Mouse (Mus musculus) heart, embryonic 12.5 days (tissue): Measurements from ENCODE around the gene Rasal3. TPM values are rescaled to one million over a fixed set of nuclear protein-coding genes. Genes with fewer than 3 reads are reported as not detected.
A peak's percentile ranks its signal among the peaks of the same experiment; 100 is the strongest.

Experiments
- ATAC-seq: fragments of 200-750 bp; cut with Nextera tagmentation; 2 replicates; pipeline ENCODE4 v1.8.0; 2017; ENCODE audit warnings: moderate TSS enrichment, moderate library complexity; ENCODE audit not compliant: insufficient number of reproducible peaks, low FRiP score
- H3K27ac ChIP-seq: fragments of 300-500 bp; sonication (generic); 2 replicates; pipeline ENCODE4 v1.5.1; 2016; ENCODE audit warnings: mild to moderate bottlenecking, moderate library complexity; ENCODE audit not compliant: poor library complexity, severe bottlenecking
- H3K27me3 ChIP-seq: fragments of 300-500 bp; sonication (generic); replicated peaks from 2 replicates; pipeline ENCODE4 v1.6.1; 2016; ENCODE audit warnings: mild to moderate bottlenecking, moderate library complexity
- H3K36me3 ChIP-seq: fragments of 300-500 bp; sonication (generic); 2 replicates; pipeline ENCODE4 v1.6.1; 2016; ENCODE audit warnings: mild to moderate bottlenecking, moderate library complexity
- H3K4me1 ChIP-seq: fragments of 300-500 bp; sonication (generic); replicated peaks from 2 replicates; pipeline ENCODE4 v1.6.1; 2016; ENCODE audit warnings: mild to moderate bottlenecking
- H3K4me2 ChIP-seq: fragments of 300-500 bp; sonication (generic); 2 replicates; pipeline ENCODE4 v1.6.1; 2016; ENCODE audit warnings: mild to moderate bottlenecking, moderate library complexity
- H3K4me3 ChIP-seq: fragments of 300-500 bp; sonication (generic); 2 replicates; pipeline ENCODE4 v1.5.1; 2016; ENCODE audit warnings: mild to moderate bottlenecking
- H3K9ac ChIP-seq: fragments of 300-500 bp; sonication (generic); 2 replicates; pipeline ENCODE4 v1.6.1; 2016; ENCODE audit warnings: mild to moderate bottlenecking, moderate library complexity
- H3K9me3 ChIP-seq: fragments of 300-500 bp; sonication (generic); replicated peaks from 2 replicates; pipeline ENCODE4 v1.6.1; 2016; ENCODE audit warnings: mild to moderate bottlenecking, moderate library complexity
- WGBS: fragments of 180-500 bp; shearing (Covaris S2); methylation state at CpG from one replicate; pipeline ENCODE4 v1.1.7; 2016; 5-methylcytosine and 5-hydroxymethylcytosine counted together
- polyA plus RNA-seq: library from polyadenylated mRNA; unstranded; fragments of >200 nt; fragmentation: Nextera tagmentation; extraction: Ambion mirVana; gene quantifications from 2 replicates; pipeline ENCODE4 v1.2.1, GENCODE M21; 2016

The Rasal3 gene
- polyA plus RNA-seq, 1 experiment from 2014 or later: 0.66 TPM

DNA sequence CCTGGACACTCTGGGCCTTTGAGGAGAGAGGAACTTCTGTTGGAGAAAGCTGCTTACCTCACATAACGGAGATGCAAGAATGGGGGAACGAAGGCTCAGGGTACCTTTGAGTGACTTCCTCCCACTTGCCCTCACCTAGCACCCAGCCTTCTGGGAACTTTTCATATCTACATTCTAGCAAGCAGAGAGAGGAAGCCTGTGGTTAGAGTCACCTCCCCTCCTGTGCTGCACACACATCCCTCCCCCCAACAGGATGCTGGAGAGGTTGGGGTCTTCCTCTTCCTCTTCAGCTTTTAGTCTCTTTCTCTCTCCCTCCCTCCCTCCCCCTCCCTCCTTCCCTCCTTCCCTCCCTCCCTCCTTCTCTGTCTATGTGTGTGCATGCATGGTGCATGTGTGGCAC is 20.7 kb upstream of the Rasal3 start, which contains the start of gene Pglyrp2:
Gene Pglyrp2, minus strand, starts transcription at position 134 of the 400 bp plus-strand sequence.
- H3K4me2 ChIP-seq: no peak within 1 kb of the TSS
- no peaks in the 10 kb centered on the region for H3K9me3 ChIP-seq
- no peak within 1 kb of the TSS for H3K27ac ChIP-seq
- H3K36me3 ChIP-seq: no peaks in the 10 kb centered on the region
- peaks cover 7% of the 10 kb centered on the region; the same call in 1 of the 2 replicates for H3K27me3 ChIP-seq
- H3K9ac ChIP-seq: no peak within 1 kb of the TSS
- ATAC-seq: no peak
- no peaks in the 10 kb centered on the region for H3K4me1 ChIP-seq
- no peak within 1 kb of the TSS for H3K4me3 ChIP-seq
- 81% methylated on average over 2 of the region's 2 CpGs for WGBS

DNA sequence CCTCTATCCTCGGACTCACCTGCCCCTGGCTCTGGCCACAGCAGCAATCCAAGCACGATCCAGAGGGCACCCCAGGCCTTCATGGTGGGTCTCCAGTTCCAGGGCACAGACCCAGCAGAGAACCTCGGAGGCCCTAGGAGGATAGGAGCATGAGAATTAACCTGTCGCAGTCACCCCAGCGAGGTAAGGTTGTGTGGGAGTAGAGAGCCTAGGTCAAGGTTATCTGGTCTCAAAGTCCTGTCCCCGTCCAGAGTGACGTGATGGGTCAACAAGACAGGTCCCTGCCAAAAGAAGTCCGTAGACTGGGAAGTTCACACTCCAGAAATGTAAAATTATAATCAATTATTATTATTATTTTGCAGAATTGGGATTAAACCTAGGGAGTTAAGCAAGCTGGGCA is 17.4 kb upstream of the Rasal3 start:
- H3K4me1 ChIP-seq: 0 out of 2 replicates have a peak, but pooled peaks cover 2% of the 10 kb centered on the region
- H3K4me3 ChIP-seq: no peak overlapping the region
- H3K36me3 ChIP-seq: no peaks in the 10 kb centered on the region
- peaks cover 23% of the 10 kb centered on the region for H3K27me3 ChIP-seq
- no peaks in the 10 kb centered on the region for H3K9me3 ChIP-seq
- no peak overlapping the region for H3K27ac ChIP-seq
- no peak overlapping the region for H3K9ac ChIP-seq
- ATAC-seq: no peak
- H3K4me2 ChIP-seq: no peak overlapping the region
- WGBS: 73% methylated on average over 8 of the region's 8 CpGs

DNA sequence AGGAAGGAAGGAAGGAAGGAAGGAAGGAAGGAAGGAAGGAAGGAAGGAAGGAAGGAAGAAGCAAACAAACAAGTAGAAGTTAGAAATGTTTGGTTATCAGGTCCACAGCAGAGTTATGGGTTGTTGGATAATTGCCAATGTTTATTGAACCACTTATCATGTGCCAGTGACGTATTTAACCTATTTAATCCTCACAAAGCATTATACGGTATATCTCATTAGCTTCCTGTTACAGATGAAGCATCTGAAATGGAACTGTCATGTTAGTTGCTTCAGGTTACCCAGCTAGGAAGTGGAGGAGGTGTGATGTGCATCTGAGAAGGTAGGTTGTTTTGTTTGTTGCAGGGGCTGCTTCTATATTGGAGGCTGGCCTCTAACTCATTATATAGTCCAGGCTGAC is 16.6 kb upstream of the Rasal3 start:
- Histone ChIP-seq H3K36me3 (no peaks in the 10 kb centered on the region), H3K9ac (no peak overlapping the region), H3K4me2 (no peak overlapping the region), H3K27me3 (peaks cover 31% of the 10 kb centered on the region), H3K4me3 (no peak overlapping the region), H3K27ac (no peak overlapping the region), H3K9me3 (no peaks in the 10 kb centered on the region), H3K4me1 (0 out of 2 replicates have a peak, but pooled peaks cover 4% of the 10 kb centered on the region)
- WGBS: 61% methylated on average over 2 of the region's 2 CpGs
- ATAC-seq: no peak

DNA sequence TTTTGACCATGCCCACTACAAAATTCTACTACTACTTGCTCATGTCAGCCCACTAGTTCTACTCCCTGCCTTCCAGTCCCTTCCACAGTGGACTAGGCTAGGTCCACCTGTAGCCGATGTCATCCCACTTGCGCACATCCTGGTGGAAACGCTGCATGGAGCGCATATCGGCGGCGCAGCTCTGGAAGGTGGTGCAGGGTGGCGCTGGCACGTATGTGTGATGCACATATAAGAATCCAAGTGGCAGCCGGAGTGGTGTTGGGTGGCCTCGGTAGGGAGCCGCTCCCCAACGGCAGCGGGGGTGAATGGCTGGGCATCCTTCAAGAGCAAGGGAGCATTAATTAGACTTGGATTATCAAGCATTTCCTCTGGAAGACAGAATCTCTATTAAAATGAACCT is 13.4 kb upstream of the Rasal3 start:
- no peak overlapping the region for H3K4me3 ChIP-seq
- H3K27me3 ChIP-seq: peaks cover 41% of the 10 kb centered on the region
- no peak overlapping the region for H3K9ac ChIP-seq
- H3K36me3 ChIP-seq: no peaks in the 10 kb centered on the region
- H3K27ac ChIP-seq: no peak overlapping the region
- WGBS: 88% methylated on average over 14 of the region's 14 CpGs
- H3K4me1 ChIP-seq: 0 out of 2 replicates have a peak, but pooled peaks cover 4% of the 10 kb centered on the region
- H3K9me3 ChIP-seq: no peaks in the 10 kb centered on the region
- no peak overlapping the region for H3K4me2 ChIP-seq
- ATAC-seq: no peak

DNA sequence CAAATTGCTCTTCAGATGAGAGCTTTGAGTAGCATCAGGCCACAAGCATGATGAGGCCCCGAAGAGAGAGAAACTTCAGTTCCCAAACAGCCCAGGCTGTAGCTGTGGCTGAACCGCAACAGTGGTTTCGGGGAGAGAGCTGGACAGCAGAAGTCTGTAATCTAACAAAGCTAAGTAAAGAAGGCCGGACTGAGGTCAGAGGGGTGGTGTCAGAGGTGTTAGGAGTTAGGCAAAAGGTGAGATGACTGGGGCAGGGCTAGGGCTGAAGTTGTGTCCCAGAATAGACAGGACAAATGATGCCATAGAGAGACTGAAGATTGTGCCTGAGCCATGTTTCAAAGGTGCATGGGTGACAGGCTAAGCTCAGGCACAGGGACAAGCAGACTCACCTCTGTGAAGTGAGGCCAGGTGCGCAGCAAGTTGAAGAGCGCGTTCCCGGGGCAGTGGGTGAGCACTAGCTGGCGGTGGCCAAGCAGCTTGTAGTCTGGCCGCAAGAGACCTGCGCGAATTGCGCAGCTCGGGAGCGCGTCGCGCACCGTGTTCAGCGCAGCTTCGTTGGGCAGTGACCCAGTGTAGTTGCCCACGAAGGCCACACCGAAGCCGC is 12.1 kb upstream of the Rasal3 start:
- Histone ChIP-seq H3K36me3 (no peaks in the 10 kb centered on the region), H3K27ac (no peak overlapping the region), H3K4me2 (peak overlapping the region; percentile 40; the same call in 1 of the 2 replicates), H3K27me3 (peaks cover 41% of the 10 kb centered on the region), H3K4me1 (0 out of 2 replicates have a peak, but pooled peaks cover 4% of the 10 kb centered on the region), H3K9me3 (no peaks in the 10 kb centered on the region), H3K9ac (no peak overlapping the region), H3K4me3 (peak overlapping the region; percentile 17)
- no peak for ATAC-seq
- WGBS: 23% methylated on average over 24 of the region's 24 CpGs

DNA sequence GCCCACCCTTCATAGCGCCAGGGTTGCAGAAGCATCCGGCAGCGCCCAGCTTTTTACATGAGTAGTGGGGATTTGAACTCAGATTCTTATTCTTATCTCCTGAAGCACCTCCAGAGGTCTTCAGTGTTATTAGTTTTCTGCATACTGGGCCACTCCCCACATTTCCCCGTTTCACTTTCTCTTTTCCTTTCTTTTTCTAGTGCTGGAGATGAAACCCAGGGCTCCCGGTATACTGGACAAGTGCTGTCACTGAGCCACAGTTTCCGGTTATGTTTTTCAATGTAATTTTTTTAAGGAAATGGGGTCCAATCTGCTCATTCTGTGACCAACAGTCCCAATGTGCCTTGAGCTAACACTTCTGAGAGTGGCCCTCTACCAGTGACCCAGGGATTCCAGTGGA is 8.5 kb upstream of the Rasal3 start:
- WGBS: 85% methylated on average over 6 of the region's 6 CpGs
- Histone ChIP-seq H3K4me2 (no peak overlapping the region), H3K9ac (no peak overlapping the region), H3K27me3 (peaks cover 29% of the 10 kb centered on the region), H3K27ac (no peak overlapping the region), H3K9me3 (no peaks in the 10 kb centered on the region), H3K36me3 (no peaks in the 10 kb centered on the region), H3K4me1 (0 out of 2 replicates have a peak, but pooled peaks cover 4% of the 10 kb centered on the region), H3K4me3 (no peak overlapping the region)
- ATAC-seq: no peak

DNA sequence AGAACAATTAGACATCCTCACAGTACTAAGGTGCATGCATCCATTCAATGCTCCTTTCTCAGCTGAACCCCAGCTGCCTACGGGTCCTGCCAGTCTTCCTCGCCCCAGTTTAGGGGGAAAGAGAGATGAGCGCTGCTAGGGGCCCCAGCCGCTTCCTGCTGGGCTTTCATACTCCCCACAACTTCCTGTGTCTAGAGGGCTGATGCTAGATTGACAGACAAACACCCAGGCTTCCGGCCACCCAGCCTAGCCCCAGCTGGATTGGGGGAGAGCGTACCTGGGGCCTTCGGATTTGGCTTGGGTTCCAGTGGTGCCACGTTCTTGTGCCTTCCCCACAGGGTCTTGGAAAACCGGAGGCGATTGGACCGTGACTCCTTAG is 615 bp downstream of the Rasal3 start:
- Histone ChIP-seq H3K4me3 (no peak overlapping the region), H3K4me1 (no peaks in the 10 kb centered on the region), H3K36me3 (no peaks in the 10 kb centered on the region), H3K4me2 (no peak overlapping the region), H3K27me3 (peaks cover 21% of the 10 kb centered on the region), H3K9me3 (no peaks in the 10 kb centered on the region), H3K27ac (no peak overlapping the region), H3K9ac (no peak overlapping the region)
- ATAC-seq: no peak; the same call in 1 of the 2 replicates
- WGBS: 63% methylated on average over 11 of the region's 11 CpGs

DNA sequence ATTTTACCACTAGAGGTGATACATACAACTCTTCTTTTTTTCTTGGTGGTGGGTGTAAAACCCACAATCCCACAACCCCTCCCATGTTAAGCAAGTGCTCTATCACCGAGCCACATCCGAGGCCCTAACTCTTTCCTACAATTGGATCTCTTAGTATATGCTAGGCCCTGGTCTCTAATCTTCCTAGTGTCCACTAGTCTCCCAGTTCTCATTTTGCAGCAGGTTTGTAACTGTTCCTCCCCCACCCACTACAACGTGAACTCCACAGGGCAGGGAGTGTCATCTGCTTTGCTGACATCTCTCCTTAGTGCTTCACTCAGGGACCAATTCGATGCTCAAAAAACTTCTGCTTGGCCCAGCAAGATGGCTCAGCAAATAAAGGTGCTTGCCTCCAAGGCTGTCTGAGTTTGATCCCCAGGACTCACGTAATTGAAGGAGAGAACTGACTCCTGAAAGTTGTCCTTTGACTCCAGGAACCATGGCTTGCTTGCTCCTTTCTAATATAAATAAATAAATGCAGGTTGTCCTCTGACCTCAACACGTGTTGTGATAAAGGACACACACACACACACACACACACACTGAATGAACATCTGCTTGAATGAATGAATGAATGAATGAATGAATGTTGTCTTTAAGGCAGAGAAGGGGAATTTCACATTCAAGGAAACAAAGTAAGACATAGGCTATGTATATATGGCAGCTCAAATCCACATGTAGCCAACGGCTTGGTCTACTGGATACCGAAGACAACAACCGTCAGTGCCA is 1.2 kb downstream of the Rasal3 start:
- ATAC-seq: no peak
- peaks cover 27% of the 10 kb centered on the region for H3K27me3 ChIP-seq
- H3K4me2 ChIP-seq: no peak overlapping the region
- H3K9ac ChIP-seq: no peak overlapping the region
- H3K4me1 ChIP-seq: no peaks in the 10 kb centered on the region
- no peak overlapping the region for H3K4me3 ChIP-seq
- WGBS: 75% methylated on average over 9 of the region's 9 CpGs
- H3K36me3 ChIP-seq: no peaks in the 10 kb centered on the region
- no peaks in the 10 kb centered on the region for H3K9me3 ChIP-seq
- H3K27ac ChIP-seq: no peak overlapping the region

DNA sequence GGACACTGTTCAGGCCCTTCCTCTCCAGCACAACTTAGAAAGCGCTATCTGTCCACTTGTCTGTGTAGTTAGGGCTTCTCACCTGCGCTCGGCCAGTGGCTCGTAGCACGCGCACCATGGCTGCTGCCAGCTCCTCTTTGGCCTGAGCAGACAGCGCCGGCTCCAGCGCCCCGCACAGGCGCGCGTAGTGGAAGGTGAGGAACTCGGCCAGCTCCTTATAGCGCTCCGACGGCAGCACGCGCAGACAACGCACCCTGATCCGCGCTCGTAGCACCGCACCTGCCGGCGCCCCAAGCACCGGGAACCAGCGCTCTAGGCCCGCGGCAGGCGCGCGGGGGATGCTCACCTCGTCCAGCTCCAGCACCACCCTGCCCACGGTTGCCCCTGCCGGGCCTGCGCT is 7.1 kb downstream of the Rasal3 start:
- Histone ChIP-seq H3K9ac (no peak overlapping the region), H3K4me3 (peak overlapping the region; percentile 35), H3K27me3 (peaks cover 86% of the 10 kb centered on the region), H3K27ac (no peak overlapping the region), H3K4me1 (peaks cover 8% of the 10 kb centered on the region), H3K4me2 (peak overlapping the region; percentile 63), H3K36me3 (no peaks in the 10 kb centered on the region), H3K9me3 (no peaks in the 10 kb centered on the region)
- ATAC-seq: 0 out of 2 replicates have a peak, but pooled peaks have one; percentile 37
- 11% methylated on average over 36 of the region's 37 CpGs for whole genome bisulfite sequencing

DNA sequence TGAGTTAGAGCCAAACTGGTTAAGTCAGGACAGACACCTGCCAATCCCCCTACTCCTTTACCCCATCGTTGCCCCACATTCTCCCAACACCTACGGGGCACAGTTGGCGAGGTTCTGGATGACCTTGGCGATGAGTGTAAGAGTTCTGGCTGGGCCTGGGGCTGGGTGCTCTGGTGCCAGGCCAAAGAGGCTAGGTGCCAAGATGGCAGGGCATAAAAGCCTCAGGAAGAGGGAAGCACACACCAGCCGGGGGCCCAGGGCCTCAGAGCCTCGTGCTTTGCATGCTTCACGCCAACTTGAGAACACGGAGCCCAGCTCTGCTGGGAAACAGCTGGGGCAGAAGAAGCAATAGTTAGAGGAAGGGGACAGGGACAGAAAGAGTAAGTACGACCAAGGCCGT is 9.4 kb downstream of the Rasal3 start:
- no peak overlapping the region for H3K4me2 ChIP-seq
- peaks cover 11% of the 10 kb centered on the region for H3K4me1 ChIP-seq
- H3K9me3 ChIP-seq: no peaks in the 10 kb centered on the region
- no peak overlapping the region for H3K4me3 ChIP-seq
- H3K36me3 ChIP-seq: no peaks in the 10 kb centered on the region
- 88% methylated on average over 10 of the region's 10 CpGs for WGBS
- no peak overlapping the region for H3K9ac ChIP-seq
- no peak overlapping the region for H3K27ac ChIP-seq
- ATAC-seq: no peak
- peaks cover 82% of the 10 kb centered on the region for H3K27me3 ChIP-seq

DNA sequence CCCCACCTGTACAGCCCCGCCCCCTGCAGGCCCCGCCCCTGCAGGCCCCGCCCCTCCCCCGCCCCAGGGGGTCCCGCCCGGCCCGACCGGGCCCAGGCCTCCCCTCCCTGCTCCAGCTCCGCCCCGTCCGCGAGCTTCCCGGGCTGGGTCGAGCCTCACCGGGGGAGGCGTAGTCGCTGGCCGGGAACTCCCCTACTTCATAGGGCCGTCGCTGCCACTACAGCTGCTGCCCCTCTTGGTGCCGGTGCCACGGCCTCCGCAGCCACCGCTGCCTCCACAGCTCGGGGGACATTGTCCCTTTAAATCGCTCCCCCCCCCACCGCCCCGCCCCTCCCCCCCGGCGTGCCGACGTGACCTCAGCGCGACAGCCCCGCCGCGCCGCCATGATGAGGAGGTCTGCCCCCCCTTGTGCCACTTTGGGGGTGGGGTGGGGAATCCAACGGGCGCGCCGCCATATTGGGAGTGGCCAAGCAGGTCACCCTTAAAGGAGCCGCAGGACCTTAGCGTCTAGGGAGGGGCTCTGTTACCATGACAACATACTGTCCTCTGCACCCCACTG is 14.2 kb downstream of the Rasal3 start, which contains the start of gene Wiz:
Gene Wiz, minus strand, starts transcription at position 339 of the 559 bp plus-strand sequence.
- ATAC-seq: peak; percentile 91
- no peaks in the 10 kb centered on the region for H3K36me3 ChIP-seq
- H3K4me2 ChIP-seq: peak within 1 kb of the TSS; percentile 99
- peak within 1 kb of the TSS; percentile 88 for H3K9ac ChIP-seq
- H3K4me1 ChIP-seq: peaks cover 20% of the 10 kb centered on the region
- no peaks in the 10 kb centered on the region for H3K9me3 ChIP-seq
- 2% methylated on average over 25 of the region's 44 CpGs for WGBS
- peaks cover 35% of the 10 kb centered on the region for H3K27me3 ChIP-seq
- peak within 1 kb of the TSS; percentile 74 for H3K27ac ChIP-seq
- H3K4me3 ChIP-seq: peak within 1 kb of the TSS; percentile 86
